Mouse (Mus musculus): Measurements from ENCODE around the gene Cd40. TPM values are rescaled to one million over a fixed set of nuclear protein-coding genes. Genes with fewer than 3 reads are reported as not detected.

Cd40 gene
- polyA plus RNA-seq (2017; shearing (Covaris generic)): 1 to 10 TPM; 1.2 to 1.7 TPM

DNA sequence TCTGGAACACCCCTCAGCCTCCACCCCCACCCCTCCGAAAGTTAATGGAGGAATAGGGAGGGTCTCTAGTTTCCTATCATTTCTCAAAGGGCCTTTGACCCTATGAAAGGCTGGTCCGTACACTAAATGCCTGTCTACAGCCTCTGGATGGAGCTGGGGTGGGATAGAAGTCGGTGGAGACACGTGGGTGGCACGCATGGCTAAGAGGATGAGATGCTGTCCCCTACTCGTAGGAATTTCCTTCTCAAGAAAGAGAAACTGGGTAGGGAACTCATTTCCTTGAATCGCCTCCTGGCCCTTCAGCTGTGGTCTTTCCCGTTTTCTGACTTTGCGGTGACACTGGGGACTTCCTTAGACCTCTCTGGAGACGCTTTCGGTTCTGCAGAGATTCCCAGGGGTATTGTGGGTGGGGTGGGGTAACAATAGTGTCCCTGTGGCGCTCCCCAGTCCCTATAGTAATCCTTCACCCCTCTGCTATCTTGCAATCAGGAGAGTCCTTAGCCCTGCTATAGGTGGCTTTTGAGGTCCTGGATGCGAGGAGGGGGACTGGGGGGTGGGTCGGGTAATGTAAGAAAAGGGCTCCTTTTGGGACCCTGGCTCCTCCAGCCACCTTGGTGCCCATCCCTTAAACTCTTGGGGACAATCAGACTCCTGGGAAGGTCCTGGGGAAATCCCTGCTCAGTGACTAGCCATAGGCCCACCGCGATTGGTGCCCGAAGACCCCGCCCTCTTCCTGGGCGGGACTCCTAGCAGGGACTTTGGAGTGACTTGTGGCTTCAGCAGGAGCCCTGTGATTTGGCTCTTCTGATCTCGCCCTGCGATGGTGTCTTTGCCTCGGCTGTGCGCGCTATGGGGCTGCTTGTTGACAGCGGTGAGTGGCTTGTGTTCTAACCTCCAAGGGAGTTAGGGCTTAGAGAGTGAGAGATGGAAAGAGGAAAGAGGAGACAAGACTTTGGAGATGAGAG, at the start of gene Cd40:
Gene Cd40 (plus strand): TSS at position 740 of the 965 bp plus-strand sequence.
- peak; percentile 77 for ATAC-seq

DNA sequence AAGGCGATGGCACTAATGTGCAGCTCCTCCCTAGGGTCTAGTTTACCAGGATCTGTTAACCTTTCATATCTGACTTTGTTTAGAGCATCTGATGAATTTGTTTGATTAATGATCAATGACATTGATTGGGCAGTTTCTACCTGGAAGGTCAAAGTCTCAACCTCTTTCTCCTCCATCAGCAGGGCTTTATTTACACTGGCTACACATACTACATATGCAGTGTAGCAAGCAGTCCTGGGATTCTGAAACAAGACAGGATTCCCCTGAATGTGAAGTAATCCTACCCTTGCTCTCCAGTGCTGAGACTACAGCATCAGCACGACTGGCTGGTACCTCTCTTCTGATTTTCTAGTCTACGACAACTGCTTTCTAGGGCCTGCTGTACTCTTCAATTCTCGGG, 48.6 kb upstream of the Cd40 start:
- ATAC-seq: no peak

DNA sequence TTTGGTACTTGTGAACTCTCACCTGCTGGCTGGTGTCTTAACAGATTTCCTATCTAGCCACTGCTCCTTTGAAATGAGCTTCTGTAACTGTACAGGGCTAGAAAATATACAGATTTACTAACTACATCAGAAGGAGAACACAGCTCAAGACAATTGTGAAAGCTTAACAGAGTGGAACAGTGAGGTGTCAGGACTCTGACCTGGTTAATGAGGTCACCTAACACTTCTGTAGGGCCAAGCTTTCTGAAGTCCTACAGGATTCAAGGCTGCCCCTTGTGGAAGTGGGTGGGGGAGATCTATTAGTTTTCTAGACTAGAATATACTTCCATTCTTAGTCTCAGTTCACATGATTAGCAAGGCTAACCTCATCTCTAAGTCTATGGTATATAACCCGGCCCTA, 47.4 kb upstream of the Cd40 start:
- ATAC-seq: no peak

DNA sequence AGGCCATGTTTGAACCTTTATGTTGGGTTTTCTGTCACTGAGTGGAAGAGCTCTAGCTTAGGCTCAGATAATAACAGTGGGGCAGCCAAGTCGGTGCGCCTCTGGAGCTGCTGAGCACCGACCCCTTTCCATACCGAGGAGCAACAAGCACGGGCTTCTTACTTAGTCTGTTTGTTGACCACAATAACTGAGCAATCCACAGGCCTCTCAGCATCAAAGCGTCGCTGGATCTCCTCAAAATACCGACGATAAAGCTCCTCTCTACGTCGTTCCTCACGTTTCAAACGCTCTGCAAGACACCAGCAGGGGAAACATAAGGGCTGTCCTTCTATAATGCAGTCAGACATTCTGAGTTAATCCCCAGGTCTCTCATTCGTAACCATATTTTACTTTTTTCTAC, 46.3 kb upstream of the Cd40 start:
- ATAC-seq: no peak

- no peak for ATAC-seq
Observed at GRCm38 (mm10) chr2:165009581-165009980, 45.8 kb upstream of the Cd40 start.

GRCm38 (mm10) chr2:165010351-165010750, 45.1 kb upstream of the Cd40 start:
- ATAC-seq: no peak

- ATAC-seq: no peak
Observed at GRCm38 (mm10) chr2:165014935-165015334, 40.5 kb upstream of the Cd40 start.

DNA sequence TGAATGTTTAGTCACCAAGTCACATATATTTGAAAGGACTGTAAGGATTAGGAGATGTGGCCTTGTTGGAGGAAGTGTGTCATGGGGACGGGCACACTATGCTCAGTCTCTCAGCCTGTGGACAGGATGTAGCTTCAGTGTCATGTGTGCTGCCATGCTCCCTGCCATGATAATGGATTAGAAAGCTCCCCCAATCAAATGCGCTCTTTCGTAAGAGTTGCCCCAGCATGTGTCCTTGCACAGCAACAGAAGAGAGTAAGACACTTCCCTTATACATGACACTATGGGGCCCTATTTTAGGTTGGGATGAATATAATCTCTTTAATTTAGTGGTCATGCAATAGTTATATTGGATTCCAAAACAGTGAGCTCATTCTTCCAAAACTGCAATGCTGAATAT, 34.9 kb upstream of the Cd40 start:
- no peak for ATAC-seq

DNA sequence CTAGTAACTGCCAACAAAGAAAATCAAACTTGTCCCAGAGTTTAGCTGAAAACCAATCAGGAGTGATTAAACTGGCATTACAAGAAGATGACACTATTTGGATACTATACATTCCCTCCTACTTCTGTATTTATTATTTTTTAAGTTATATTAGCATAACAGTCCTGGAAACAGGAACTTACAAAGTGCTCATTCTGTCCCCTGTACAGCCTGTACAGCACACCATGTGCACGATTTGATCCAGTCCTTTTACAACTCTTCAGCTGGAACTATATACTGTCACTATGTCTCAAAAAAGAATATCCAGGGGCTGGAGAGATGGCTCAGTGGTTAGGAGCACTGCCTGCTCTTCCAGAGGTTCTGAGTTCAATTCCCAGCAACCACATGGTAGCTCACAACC, 28.3 kb upstream of the Cd40 start:
- ATAC-seq: no peak

GRCm38 (mm10) chr2:165032533-165032932, 22.9 kb upstream of the Cd40 start:
- ATAC-seq: no peak

DNA sequence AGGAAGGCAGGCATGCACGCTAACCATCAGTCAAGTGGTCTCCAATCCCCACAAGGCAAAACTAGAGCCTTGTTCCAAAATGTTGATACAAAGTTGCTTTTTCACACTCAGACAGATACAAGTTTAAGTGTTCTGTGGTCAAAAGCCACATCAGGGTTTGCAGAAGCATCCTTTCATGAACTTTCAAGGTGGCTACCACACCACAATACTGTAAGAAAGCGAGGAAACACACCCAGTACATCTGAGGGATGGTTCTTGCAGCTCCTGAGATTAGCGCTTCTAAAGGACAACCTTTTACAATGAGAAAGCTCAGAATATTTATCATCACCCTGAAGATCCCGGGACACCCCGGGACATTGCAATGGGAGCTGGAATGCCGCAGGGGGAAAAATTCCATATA, 22.1 kb upstream of the Cd40 start:
- no peak for ATAC-seq

DNA sequence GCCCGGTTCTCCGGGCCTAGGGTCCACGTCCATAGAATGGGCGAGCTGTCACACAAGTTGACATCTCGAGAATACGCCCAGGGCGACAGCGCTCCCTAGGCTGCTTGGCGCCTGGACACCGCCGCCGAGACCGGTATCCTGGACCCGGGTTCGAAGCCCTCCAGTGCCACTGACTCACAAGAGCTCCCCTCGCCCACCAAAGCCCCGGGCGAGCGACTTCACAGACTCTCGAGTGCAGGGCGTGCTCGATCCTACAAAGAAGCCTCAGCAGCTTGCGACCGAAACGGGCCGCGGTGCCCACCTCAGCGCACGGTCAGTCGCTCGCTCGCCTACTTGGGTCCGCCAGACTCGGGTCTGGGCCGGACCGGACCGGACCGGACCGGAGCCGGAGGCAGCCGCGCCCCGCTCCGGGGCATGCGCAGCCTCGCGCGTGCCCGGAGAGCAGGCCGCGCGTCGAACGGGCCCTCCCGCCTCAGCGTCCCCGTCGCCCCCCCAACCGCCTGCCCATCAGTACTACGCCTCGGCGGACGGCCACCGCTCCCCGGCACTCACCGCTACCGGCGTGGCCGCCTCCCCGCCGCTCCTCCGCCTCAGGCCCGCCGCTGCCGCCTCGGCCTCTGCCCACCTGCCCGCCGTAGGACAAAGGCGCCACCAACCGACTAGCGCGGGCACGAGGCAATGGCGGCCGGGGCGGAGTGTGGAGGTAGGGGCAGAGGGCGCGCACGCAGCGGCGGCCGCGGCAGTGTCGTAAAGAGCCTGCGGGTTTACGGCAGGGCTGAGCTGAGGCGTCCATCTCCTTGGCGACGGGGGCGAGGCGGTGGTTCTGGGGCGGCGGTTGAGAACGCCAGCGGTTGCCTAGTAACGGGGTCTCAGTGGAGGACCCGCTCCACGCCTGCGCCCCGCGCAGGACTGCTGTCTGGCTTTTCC, 21.0 kb upstream of the Cd40 start, which contains the start of gene Ncoa5:
Gene Ncoa5 (minus strand): TSS at position 737 of the 927 bp plus-strand sequence.
- peak; percentile 95 for ATAC-seq

GRCm38 (mm10) chr2:165035058-165035431, 20.4 kb upstream of the Cd40 start:
- peak; percentile 12 for ATAC-seq

GRCm38 (mm10) chr2:165037415-165037814, 18.0 kb upstream of the Cd40 start:
- ATAC-seq: no peak

GRCm38 (mm10) chr2:165042126-165042525, 13.3 kb upstream of the Cd40 start:
- ATAC-seq: no peak

DNA sequence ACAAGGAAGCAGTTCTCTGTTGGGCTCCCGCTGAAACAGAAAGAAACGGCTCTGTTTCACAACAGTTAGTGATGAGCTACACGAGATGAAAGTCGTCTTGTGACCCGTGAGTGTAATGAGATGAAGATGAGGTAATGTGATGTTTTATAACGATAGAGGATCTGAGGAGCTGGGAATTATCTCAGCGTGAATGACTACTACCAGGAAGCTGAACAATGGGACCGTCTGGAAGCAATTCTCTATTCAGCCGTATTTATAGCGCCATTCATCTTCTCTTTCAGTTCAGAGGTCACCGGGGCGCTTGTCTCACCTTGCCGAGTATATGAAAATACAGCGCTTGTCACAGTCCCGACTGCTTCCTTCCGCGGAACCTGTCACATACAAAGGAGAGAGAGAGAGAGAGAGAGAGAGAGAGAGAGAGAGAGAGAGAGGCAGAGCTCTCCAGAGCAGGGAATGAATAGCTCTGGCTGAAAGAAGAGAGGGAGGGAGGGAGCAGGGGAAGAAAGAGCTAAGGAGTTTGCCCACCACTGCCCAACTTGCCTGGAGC, 12.3 kb upstream of the Cd40 start:
- ATAC-seq: no peak

DNA sequence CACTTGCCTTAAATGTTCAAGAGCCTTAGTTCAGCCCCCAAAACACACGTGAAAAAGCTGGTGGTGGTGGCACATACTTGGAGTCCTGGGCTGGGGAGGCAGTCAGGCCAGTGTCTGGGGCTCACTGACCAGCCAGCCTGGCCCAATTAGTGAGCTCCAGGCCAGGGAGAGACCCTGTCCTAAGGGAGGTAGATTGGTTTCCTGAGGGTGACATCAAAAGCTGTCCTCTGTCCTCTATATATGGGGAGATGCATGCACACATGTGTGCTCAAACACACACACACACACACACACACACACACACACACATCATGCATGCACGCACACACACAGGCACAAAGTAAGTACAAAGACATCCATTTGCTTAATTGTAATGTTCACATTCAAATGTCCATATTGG, 11.7 kb upstream of the Cd40 start:
- no peak for ATAC-seq

DNA sequence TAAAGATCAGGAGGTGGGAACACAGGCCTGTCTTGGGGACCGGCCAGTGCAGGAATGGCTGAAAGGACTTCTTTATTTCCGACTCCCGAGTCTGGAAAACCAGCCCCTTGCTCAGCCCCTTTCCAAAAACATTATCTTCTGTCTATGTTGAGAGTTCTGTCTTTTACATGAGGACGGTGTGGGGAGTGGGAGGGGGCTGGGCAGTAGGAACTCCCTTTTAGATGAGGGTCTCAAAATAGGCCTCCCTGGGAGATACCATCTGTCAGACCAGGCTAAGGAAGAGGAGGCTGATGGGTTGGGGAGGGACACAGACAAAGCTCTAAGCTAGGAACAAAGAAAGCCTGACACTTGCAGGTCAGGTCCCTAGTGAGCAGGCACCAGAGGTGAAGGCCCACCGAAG, 6.4 kb upstream of the Cd40 start:
- ATAC-seq: no peak

DNA sequence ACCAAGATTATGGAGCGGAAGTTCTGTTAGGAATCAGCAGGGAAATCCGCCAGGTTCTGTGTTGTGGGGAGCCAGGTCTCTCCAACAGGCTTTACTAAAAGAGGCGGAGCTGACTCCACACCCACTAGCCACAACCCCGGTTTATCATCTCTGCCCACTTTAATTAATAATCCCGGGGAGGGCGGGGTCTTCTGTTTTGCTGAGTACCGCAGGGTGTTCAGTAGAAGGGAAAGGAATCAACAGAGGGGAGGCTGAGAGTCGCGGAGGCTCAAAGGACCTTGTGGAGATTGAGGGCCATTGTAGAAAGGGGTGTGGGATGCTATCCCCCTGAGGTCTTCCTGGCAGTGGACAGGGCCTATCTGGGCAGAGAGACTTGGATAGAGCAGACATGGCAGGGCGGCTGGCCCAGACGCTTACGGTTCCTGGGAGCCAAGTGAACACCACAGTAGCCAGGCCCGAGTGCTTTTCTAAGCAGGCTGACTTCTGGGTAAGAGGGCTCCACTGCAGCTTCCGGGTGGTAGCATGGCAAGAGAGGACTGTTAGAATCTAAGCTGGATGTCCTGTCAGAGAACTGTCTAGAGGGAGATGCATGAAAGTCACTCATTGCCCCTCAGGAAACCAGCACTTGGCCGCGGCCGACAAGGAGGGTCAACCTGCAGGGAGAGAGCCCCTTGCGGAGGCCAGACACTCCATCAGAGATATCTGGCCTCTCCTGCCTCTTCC, 4.4 kb upstream of the Cd40 start:
- ATAC-seq: no peak

GRCm38 (mm10) chr2:165051566-165051965, 3.9 kb upstream of the Cd40 start:
- no peak for ATAC-seq

- no peak for ATAC-seq
Observed at GRCm38 (mm10) chr2:165055905-165056304, 478 bp downstream of the Cd40 start.

DNA sequence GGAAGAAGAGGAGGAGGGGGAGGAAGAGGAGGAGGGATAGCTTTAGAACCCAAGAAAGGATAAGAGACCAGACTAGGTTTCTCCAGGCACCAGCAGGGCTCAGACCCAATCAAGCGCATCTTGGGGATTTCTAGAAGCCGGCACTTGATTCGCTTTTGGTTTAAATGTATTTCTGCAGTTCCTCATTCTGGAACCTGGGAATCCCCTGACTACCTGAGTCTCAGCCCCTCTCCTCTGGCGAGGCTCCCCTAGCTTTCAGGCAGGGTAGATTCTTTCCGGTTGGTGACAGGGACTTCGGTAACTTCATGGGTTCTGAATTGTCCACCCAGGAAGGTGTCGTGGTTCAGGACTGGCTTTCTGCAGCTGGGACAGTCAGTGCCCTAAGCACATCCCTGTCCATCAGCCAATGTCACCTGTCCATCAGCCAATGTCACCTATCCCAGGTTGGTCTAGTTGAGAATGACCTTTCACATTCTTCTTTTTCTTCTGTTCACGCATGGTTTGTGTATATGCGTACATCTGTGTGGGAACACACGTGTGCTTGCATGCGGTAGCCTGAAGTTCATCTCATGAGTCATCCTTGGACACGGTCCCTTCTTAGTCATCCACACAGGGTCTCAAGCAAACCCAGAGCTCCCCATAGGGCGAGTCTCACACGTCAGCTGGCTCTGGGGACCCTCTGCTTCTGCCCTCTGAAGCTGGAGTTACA, 1.1 kb downstream of the Cd40 start:
- no peak for ATAC-seq
